Mouse (Mus musculus) C3H10T1/2 (cell line): Measurements from ENCODE around the gene Synpo2. TPM values are rescaled to one million over a fixed set of nuclear protein-coding genes. Genes with fewer than 3 reads are reported as not detected.

Experiments
- polyA plus RNA-seq, 2 experiments: library from polyadenylated mRNA; unstranded; fragments of >200 nt; fragmentation: generic; extraction: Trizol; gene quantifications; one replicate each; pipeline ENCODE4 v1.2.1; 2012; ENCODE audit warnings: missing spikeins in 2 of 2

The Synpo2 gene
- 1 to 10 TPM in 1 of 2 experiments, under 1 TPM in 1; 0.09 to 2.0 TPM for polyA plus RNA-seq

GRCm38 (mm10) chr3:123235921-123236320 lies at the start of gene Synpo2:
Synpo2 (minus strand) TSS chr3:123236149.

GRCm38 (mm10) chr3:123266753-123267651 lies 31.1 kb upstream of the Synpo2 start, which contains the start of gene Sec24d:
Sec24d (plus strand) TSS chr3:123267455.

GRCm38 (mm10) chr3:123034752-123035151 lies 201.2 kb downstream of the Synpo2 start, which contains the start of gene Myoz2:
Myoz2 (minus strand) TSS chr3:123035015.

Other genes with a start within 250 kb of the Synpo2 start
- not detected for gene Myoz2, start 201.1 kb downstream of the Synpo2 start, polyA plus RNA-seq
- 10 to 100 TPM; 15.5 to 44.0 TPM for gene Sec24d, start 31.3 kb upstream of the Synpo2 start, polyA plus RNA-seq
- 1 to 10 TPM in 1 of 2 experiments, under 1 TPM in 1; 0.30 to 4.7 TPM for gene Mettl14, start 150.0 kb upstream of the Synpo2 start, polyA plus RNA-seq
- 1 to 10 TPM in 1 of 2 experiments, under 1 TPM in 1; 0.04 to 1.3 TPM for gene Prss12, start 210.8 kb upstream of the Synpo2 start, polyA plus RNA-seq